Mouse (Mus musculus): Measurements from ENCODE around the gene Gm6164. TPM values are rescaled to one million over a fixed set of nuclear protein-coding genes. Genes with fewer than 3 reads are reported as not detected.
"Not testable (repeated sequence)": the region's sequence is repeated elsewhere in the genome, so short reads cannot be mapped to it uniquely, and the experiment has no call there.

Gm6164 gene
- polyA plus RNA-seq (2021), result not detected

GRCm38 (mm10) chr7:20205507-20205906 lies at the start of gene Gm6164:
Gm6164 (minus strand) TSS chr7:20205607.
- CTCF ChIA-PET; ATAC-seq; POLR2A ChIA-PET; DNase-seq (ENCODE audit: low read depth, low spot score); H3K27me3 ChIP-seq; in situ Hi-C loops (cut with MboI; ENCODE audit: low pct_unique_long_range_greater_than_20kb): not testable (repeated sequence)

DNA sequence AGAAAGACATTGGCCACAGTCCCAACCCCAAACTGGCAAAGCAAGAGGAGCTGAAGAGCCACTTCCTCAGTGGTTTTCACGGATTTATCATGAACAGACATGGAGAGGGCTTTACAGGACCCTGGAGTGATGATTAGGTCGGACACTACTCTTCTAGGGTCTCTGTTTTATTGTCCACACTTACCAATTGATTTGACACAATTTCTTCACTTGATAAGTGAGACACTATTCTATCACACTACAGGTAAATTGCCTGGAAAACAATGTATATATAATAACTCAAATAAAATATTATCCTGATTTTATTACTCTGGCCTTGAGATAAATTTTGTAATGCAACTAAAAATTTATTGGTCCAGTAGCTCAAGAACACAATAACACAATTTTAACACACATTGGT lies 28.3 kb upstream of the Gm6164 start, which contains the start of gene Gm4498:
TSS of gene Gm4498 (minus strand) at position 101 of the 400 bp plus-strand sequence.
- DNase-seq (ENCODE audit: low read depth, low spot score); in situ Hi-C loops (cut with MboI; ENCODE audit: low pct_unique_long_range_greater_than_20kb); ATAC-seq; POLR2A ChIA-PET; CTCF ChIA-PET; H3K27me3 ChIP-seq: not testable (repeated sequence)

DNA sequence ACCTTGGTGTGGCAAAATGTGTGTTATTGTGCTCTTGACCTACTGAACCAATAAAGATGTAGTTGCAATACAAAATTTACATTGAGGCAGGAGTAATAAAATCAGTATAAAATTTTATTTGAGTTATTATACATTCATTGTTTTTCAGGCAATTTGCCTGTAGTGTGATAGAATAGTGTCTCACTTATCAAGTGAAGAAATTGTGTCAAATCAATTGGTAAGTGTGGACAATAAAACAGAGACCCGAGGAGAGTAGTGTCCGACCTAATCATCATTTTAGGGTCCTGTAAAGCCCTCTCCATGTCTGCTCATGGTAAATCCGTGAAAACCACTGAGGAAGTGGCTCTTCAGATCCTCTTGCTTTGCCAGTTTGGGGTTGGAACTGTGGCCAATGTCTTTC lies 12.0 kb downstream of the Gm6164 start, which contains the start of gene Vmn1r95:
TSS of gene Vmn1r95 (plus strand) at position 301 of the 400 bp plus-strand sequence.
- ATAC-seq; DNase-seq (ENCODE audit: low read depth, low spot score); in situ Hi-C loops (cut with MboI; ENCODE audit: low pct_unique_long_range_greater_than_20kb); POLR2A ChIA-PET; CTCF ChIA-PET; H3K27me3 ChIP-seq: not testable (repeated sequence)

GRCm38 (mm10) chr7:20168277-20168676 lies 37.1 kb downstream of the Gm6164 start, which contains the start of gene Vmn1r94:
Vmn1r94 (minus strand) TSS chr7:20168377.
- CTCF ChIA-PET; H3K27me3 ChIP-seq; POLR2A ChIA-PET; DNase-seq (ENCODE audit: low read depth, low spot score); in situ Hi-C loops (cut with MboI; ENCODE audit: low pct_unique_long_range_greater_than_20kb); ATAC-seq: not testable (repeated sequence)

Other genes starting within 250 kb of the Gm6164 start
- gene Ceacam20, start 240.2 kb downstream of the Gm6164 start, polyA plus RNA-seq (2021), result not detected
- gene Nlrp9b, start 214.1 kb downstream of the Gm6164 start, polyA plus RNA-seq (2021), result not detected
- not detected for gene Vmn1r91, start 105.9 kb downstream of the Gm6164 start, polyA plus RNA-seq (2021)
- gene Gm16442, start 83.0 kb downstream of the Gm6164 start, polyA plus RNA-seq (2021), result not detected
- gene Vmn1r93, start 66.5 kb downstream of the Gm6164 start, polyA plus RNA-seq (2021), result not detected
- gene Vmn1r94, start 37.2 kb downstream of the Gm6164 start, polyA plus RNA-seq (2021), result not detected
- not detected for gene Vmn1r95, start 11.9 kb downstream of the Gm6164 start, polyA plus RNA-seq (2021)
- gene Gm4498, start 28.2 kb upstream of the Gm6164 start, polyA plus RNA-seq (2021), result not detected
- not detected for gene Gm5890, start 57.2 kb upstream of the Gm6164 start, polyA plus RNA-seq (2021)
- not detected for gene Gm4133, start 128.5 kb upstream of the Gm6164 start, polyA plus RNA-seq (2021)
- not detected for gene Gm5728, start 169.8 kb upstream of the Gm6164 start, polyA plus RNA-seq (2021)
- not detected for gene Vmn1r100, start 212.3 kb upstream of the Gm6164 start, polyA plus RNA-seq (2021)
- not detected for gene Vmn1r101, start 237.0 kb upstream of the Gm6164 start, polyA plus RNA-seq (2021)

Data from Patski (cell line).